Mouse (Mus musculus): ENCODE data around the gene Kcne1. TPM values are rescaled to one million over a fixed set of nuclear protein-coding genes. Genes with fewer than 3 reads are reported as not detected.

The Kcne1 gene
- polyA plus RNA-seq, 1 experiment from 2014 or later: 0.27 TPM

GRCm38 (mm10) chr16:92355366-92355765 is 3.9 kb downstream of the Kcne1 start:
- Histone ChIP-seq H3K27me3 (0 out of 2 replicates have a peak, but pooled peaks cover 2% of the 10 kb centered on the region), H3K4me2 (no peak overlapping the region), H3K9ac (no peak overlapping the region), H3K9me3 (no peaks in the 10 kb centered on the region), H3K27ac (replicated peaks) (no peak overlapping the region), H3K4me1 (replicated peaks) (peaks cover 12% of the 10 kb centered on the region; the same call in 1 of the 2 replicates), H3K4me3 (no peak overlapping the region), H3K36me3 (no peaks in the 10 kb centered on the region)
- 89% methylated on average over 5 of the region's 5 CpGs for WGBS
- no peak for ATAC-seq (ENCODE audit: low FRiP score, low read depth)

GRCm38 (mm10) chr16:92353897-92354296 is 5.4 kb downstream of the Kcne1 start:
- H3K4me3 ChIP-seq: no peak overlapping the region
- 0 out of 2 replicates have a peak, but pooled peaks cover 2% of the 10 kb centered on the region for H3K27me3 ChIP-seq
- H3K4me1 ChIP-seq (replicated peaks): peaks cover 11% of the 10 kb centered on the region; the same call in 1 of the 2 replicates
- ATAC-seq (ENCODE audit: low FRiP score, low read depth): no peak
- H3K4me2 ChIP-seq: no peak overlapping the region
- H3K9me3 ChIP-seq: no peaks in the 10 kb centered on the region
- no peaks in the 10 kb centered on the region for H3K36me3 ChIP-seq
- H3K27ac ChIP-seq (replicated peaks): no peak overlapping the region
- 74% methylated on average over 2 of the region's 2 CpGs for WGBS
- H3K9ac ChIP-seq: no peak overlapping the region

GRCm38 (mm10) chr16:92353295-92353694 is 6.0 kb downstream of the Kcne1 start:
- H3K4me1 ChIP-seq (replicated peaks): peaks cover 10% of the 10 kb centered on the region; the same call in 1 of the 2 replicates
- ATAC-seq (ENCODE audit: low FRiP score, low read depth): no peak
- H3K9me3 ChIP-seq: no peaks in the 10 kb centered on the region
- H3K27ac ChIP-seq (replicated peaks): no peak overlapping the region
- 0 out of 2 replicates have a peak, but pooled peaks cover 2% of the 10 kb centered on the region for H3K27me3 ChIP-seq
- no peak overlapping the region for H3K4me2 ChIP-seq
- H3K36me3 ChIP-seq: no peaks in the 10 kb centered on the region
- H3K4me3 ChIP-seq: no peak overlapping the region
- WGBS: 83% methylated on average over 12 of the region's 12 CpGs
- no peak overlapping the region for H3K9ac ChIP-seq

GRCm38 (mm10) chr16:92348941-92349340 is 10.3 kb downstream of the Kcne1 start:
- Histone ChIP-seq H3K9ac (no peak overlapping the region), H3K4me3 (no peak overlapping the region), H3K27me3 (no peaks in the 10 kb centered on the region), H3K36me3 (no peaks in the 10 kb centered on the region), H3K27ac (replicated peaks) (no peak overlapping the region), H3K4me1 (replicated peaks) (peaks cover 5% of the 10 kb centered on the region; the same call in 1 of the 2 replicates), H3K4me2 (no peak overlapping the region; the same call in 1 of the 2 replicates), H3K9me3 (no peaks in the 10 kb centered on the region)
- 63% methylated on average over 12 of the region's 12 CpGs for WGBS
- peak; percentile 81 for ATAC-seq (ENCODE audit: low FRiP score, low read depth)

DNA sequence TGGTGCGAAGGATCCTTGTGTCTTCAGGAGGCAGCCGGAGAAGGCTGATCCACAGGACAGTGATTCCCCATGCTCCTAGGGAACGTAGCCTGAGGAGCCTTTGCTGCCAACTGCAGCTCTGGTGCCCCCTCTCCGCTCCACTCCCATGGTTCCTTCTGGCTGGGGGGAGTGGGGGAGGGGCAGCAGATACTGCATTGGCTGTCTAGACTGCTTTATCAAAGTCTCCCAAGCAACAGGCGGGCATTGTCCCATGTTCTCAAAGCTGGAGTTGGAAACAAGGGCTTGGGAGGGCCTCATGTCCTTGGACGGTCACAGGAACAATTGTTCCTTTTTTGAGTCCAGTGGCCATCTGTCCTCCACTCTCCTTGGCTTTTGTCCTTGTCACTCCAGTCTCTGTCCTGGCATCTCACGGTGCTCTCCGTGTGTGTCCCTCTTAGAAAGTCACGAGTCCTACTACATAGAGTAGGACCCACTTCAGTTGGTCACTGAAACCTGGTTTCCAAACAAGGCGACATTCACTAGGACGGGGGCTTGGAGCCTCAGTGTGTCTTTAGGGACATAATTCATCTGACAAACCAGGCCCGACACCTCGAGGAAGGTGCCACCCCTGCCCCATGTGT is 12.9 kb downstream of the Kcne1 start:
- Histone ChIP-seq H3K4me1 (replicated peaks) (peaks cover 5% of the 10 kb centered on the region; the same call in 1 of the 2 replicates), H3K4me2 (no peak overlapping the region), H3K36me3 (no peaks in the 10 kb centered on the region), H3K9ac (no peak overlapping the region), H3K27ac (replicated peaks) (no peak overlapping the region), H3K27me3 (no peaks in the 10 kb centered on the region), H3K9me3 (no peaks in the 10 kb centered on the region), H3K4me3 (no peak overlapping the region)
- WGBS: 35% methylated on average over 13 of the region's 13 CpGs
- peak; percentile 66; the same call in 1 of the 2 replicates for ATAC-seq (ENCODE audit: low FRiP score, low read depth)

DNA sequence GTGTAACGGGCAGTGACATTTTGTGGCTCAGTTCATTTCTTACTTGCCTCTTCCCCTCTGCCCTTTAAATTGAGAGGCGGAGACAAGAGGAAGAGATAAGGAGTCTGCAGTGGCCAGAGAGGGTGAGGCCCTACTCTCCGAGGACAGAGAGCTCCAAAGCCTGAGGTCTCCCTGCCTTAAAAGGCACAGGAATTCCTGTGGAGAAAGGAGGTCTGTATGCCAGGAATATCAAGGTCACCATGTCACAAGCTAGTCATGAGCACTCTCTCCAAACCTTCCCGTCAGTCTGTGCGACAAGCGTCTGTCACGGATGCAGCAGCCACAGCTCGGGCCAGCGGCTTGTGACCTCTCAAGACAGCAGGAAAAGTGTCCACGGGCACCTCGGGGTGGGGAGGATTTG is 14.1 kb downstream of the Kcne1 start:
- no peak overlapping the region for H3K4me3 ChIP-seq
- H3K27ac ChIP-seq (replicated peaks): no peak overlapping the region
- no peak for ATAC-seq (ENCODE audit: low FRiP score, low read depth)
- no peak overlapping the region for H3K4me2 ChIP-seq
- peaks cover 14% of the 10 kb centered on the region; the same call in 1 of the 2 replicates for H3K4me1 ChIP-seq (replicated peaks)
- no peak overlapping the region for H3K9ac ChIP-seq
- 65% methylated on average over 11 of the region's 11 CpGs for WGBS
- no peaks in the 10 kb centered on the region for H3K27me3 ChIP-seq
- H3K36me3 ChIP-seq: no peaks in the 10 kb centered on the region
- no peaks in the 10 kb centered on the region for H3K9me3 ChIP-seq

GRCm38 (mm10) chr16:92340612-92341511 is 18.4 kb downstream of the Kcne1 start:
- peaks cover 16% of the 10 kb centered on the region for H3K4me1 ChIP-seq (replicated peaks)
- WGBS: 28% methylated on average over 27 of the region's 27 CpGs
- H3K36me3 ChIP-seq: no peaks in the 10 kb centered on the region
- 0 out of 2 replicates have a peak overlapping the region, but pooled peaks have one; percentile 27 for H3K27ac ChIP-seq (replicated peaks)
- peak overlapping the region; percentile 57 for H3K4me2 ChIP-seq
- peak; percentile 72 for ATAC-seq (ENCODE audit: low FRiP score, low read depth)
- peak overlapping the region; percentile 40 for H3K9ac ChIP-seq
- no peaks in the 10 kb centered on the region for H3K9me3 ChIP-seq
- H3K27me3 ChIP-seq: no peaks in the 10 kb centered on the region
- peak overlapping the region; percentile 29 for H3K4me3 ChIP-seq

- Histone ChIP-seq H3K4me1 (replicated peaks) (peaks cover 16% of the 10 kb centered on the region), H3K4me2 (no peak overlapping the region), H3K4me3 (no peak overlapping the region), H3K9me3 (no peaks in the 10 kb centered on the region), H3K36me3 (no peaks in the 10 kb centered on the region), H3K27ac (replicated peaks) (peak overlapping the region; percentile 8; the same call in 1 of the 2 replicates), H3K27me3 (no peaks in the 10 kb centered on the region), H3K9ac (no peak overlapping the region)
- 4% methylated on average over 9 of the region's 9 CpGs for whole genome bisulfite sequencing
- 0 out of 2 replicates have a peak, but pooled peaks have one; percentile 16 for ATAC-seq (ENCODE audit: low FRiP score, low read depth)
Measured at GRCm38 (mm10) chr16:92336280-92336679, 23.0 kb downstream of the Kcne1 start.

DNA sequence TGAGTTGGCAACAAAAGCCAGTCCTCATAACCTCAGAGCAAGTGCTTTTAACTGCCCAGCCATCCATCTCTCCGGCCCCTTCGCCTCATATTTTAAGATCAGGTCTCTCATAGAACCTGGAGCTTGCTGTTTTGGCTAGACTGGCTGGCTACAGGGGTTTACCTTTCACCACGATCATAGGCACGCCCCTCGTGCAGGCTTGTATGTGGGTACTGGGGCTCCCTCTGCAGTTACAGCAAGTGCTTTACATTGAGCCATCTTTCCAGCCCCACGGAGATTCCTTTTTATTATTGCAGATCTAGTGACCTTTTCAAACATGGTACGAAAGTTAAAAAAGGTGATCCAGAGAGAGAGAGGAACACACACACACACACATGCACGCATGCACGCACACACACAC is 24.7 kb downstream of the Kcne1 start:
- 59% methylated on average over 9 of the region's 9 CpGs for WGBS
- Histone ChIP-seq H3K9ac (no peak overlapping the region), H3K4me2 (0 out of 2 replicates have a peak overlapping the region, but pooled peaks have one; percentile 30), H3K27me3 (no peaks in the 10 kb centered on the region), H3K4me3 (no peak overlapping the region), H3K36me3 (no peaks in the 10 kb centered on the region), H3K27ac (replicated peaks) (no peak overlapping the region), H3K9me3 (no peaks in the 10 kb centered on the region), H3K4me1 (replicated peaks) (peaks cover under 1% of the 10 kb centered on the region)
- ATAC-seq (ENCODE audit: low FRiP score, low read depth): no peak

- Histone ChIP-seq H3K4me1 (replicated peaks) (no peaks in the 10 kb centered on the region; the same call in 1 of the 2 replicates), H3K36me3 (no peaks in the 10 kb centered on the region), H3K4me2 (no peak overlapping the region), H3K27me3 (no peaks in the 10 kb centered on the region), H3K4me3 (no peak overlapping the region), H3K9ac (no peak overlapping the region), H3K27ac (replicated peaks) (no peak overlapping the region), H3K9me3 (no peaks in the 10 kb centered on the region)
- 82% methylated on average over 5 of the region's 5 CpGs for WGBS
- ATAC-seq (ENCODE audit: low FRiP score, low read depth): no peak
Measured at GRCm38 (mm10) chr16:92330966-92331365, 28.3 kb downstream of the Kcne1 start.

- 93% methylated on average over 10 of the region's 10 CpGs for WGBS
- H3K4me3 ChIP-seq: no peak overlapping the region
- no peaks in the 10 kb centered on the region for H3K27me3 ChIP-seq
- ATAC-seq (ENCODE audit: low FRiP score, low read depth): no peak
- no peak overlapping the region for H3K27ac ChIP-seq (replicated peaks)
- 0 out of 2 replicates have a peak, but pooled peaks cover 6% of the 10 kb centered on the region for H3K4me1 ChIP-seq (replicated peaks)
- no peak overlapping the region for H3K4me2 ChIP-seq
- no peak overlapping the region for H3K9ac ChIP-seq
- no peaks in the 10 kb centered on the region for H3K36me3 ChIP-seq
- H3K9me3 ChIP-seq: no peaks in the 10 kb centered on the region
Measured at GRCm38 (mm10) chr16:92327911-92328310, 31.4 kb downstream of the Kcne1 start.

- no peak overlapping the region for H3K4me2 ChIP-seq
- no peak overlapping the region for H3K4me3 ChIP-seq
- H3K9ac ChIP-seq: no peak overlapping the region
- WGBS: 33% methylated on average over 1 of the region's 1 CpGs
- no peaks in the 10 kb centered on the region for H3K9me3 ChIP-seq
- no peak for ATAC-seq (ENCODE audit: low FRiP score, low read depth)
- H3K27ac ChIP-seq (replicated peaks): no peak overlapping the region
- H3K36me3 ChIP-seq: no peaks in the 10 kb centered on the region
- H3K4me1 ChIP-seq (replicated peaks): 0 out of 2 replicates have a peak, but pooled peaks cover 6% of the 10 kb centered on the region
- no peaks in the 10 kb centered on the region for H3K27me3 ChIP-seq
Measured at GRCm38 (mm10) chr16:92325062-92325406, 34.2 kb downstream of the Kcne1 start.
